Mouse (Mus musculus) liver, adult 2 months (tissue): ENCODE measurements around the gene Capn13.

Source experiments
- CTCF ChIP-seq: fragments of 200-500 bp; IDR thresholded peaks from 2 replicates; pipeline ENCODE4 v1.5.1; 2011; ENCODE audit warnings: low read depth, low read length, control low read depth
- POLR2A ChIP-seq: fragments of 200-500 bp; IDR thresholded peaks from 2 replicates; pipeline ENCODE4 v1.6.1; 2011; ENCODE audit warnings: low read length, control low read depth; ENCODE audit not compliant: insufficient read depth; ENCODE audit errors: extremely low read depth

DNA sequence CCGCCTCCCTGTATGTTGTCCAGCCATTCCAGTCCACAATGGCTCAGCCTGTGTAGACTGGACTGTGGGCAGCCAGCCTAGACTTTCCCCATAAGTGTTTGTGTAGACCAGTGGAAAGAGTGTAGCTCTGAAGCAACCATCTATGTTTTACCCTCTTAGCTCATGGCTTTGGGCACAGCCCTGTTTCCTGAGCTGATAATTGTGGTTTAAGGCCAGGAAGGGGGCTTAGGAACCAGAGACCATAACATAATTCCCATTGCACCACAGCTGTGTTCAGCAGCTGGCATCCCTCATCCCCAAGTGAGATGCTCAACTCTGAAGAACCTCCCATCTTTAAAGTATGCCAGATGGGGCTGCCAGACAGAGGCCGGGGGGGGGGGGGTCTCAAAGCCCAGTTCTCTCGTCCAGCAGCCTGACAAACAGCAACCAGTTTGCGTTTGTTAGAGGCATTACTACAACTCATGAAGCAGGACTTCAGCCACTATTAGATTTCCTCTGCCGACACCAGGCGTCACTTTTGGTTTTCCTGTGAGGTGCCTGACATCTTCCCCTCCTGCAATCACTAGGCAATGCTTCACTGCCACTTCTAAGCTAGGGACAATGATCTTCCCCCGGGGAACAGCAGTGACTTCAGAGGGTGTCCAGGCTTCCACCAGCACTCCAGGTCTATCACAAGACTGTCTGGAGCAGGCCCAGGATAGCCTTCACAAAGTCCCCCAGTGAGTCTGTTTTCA lies 100.4 kb downstream of the Capn13 start:
- TF ChIP-seq CTCF (no peak), POLR2A (no peak)
